Mouse (Mus musculus): ENCODE data around the gene Tnrc6c. TPM values are rescaled to one million over a fixed set of nuclear protein-coding genes. Genes with fewer than 3 reads are reported as not detected.

Tnrc6c gene
- polyA plus RNA-seq, 1 experiment = 14.6 TPM

DNA sequence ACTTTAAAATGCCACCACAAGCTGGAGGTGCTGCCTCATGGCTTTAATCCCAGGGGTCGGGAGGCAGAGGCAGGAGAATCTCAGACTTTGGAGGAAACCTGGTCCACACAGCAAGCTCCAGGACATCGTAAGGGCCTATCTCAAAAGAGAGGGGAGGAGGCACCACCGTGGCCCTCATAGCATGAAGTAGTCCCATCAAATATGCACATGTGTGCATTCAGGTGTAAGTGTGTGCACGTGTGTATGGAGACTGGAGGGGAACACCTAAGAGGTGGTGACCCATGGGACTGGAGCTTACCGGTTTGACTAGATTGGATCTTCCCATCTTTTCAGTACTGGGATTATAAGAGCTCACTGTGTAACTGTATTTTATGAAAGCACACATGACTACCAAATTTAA, 74.2 kb downstream of the Tnrc6c start:
- 90% methylated on average over 5 of the region's 5 CpGs for WGBS

DNA sequence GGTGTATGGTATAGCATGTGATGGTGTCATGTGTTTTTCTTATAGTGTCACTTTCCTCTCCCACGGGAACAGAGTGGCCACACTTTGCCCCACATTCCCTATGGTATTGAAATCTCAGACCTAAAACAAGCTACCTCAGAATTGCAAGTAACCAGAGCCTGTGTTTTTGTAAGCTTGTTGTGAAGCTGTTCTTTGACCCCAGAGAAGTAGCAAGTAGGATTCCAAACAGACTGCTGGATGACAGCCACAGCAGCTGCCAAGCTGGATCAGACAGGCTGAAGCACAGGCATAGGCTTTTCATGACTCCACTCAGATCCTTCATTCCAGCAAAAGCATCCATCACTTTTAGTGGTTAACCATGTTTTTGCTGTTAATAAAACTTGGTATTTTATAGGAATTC, 74.8 kb downstream of the Tnrc6c start:
- H3K4me1 ChIP-seq (ENCODE audit: control insufficient read depth, insufficient read depth, insufficient read length, low read length) = peaks cover 3% of the 10 kb centered on the region; the same call in 1 of the 2 replicates
- TF ChIP-seq POLR2A (IDR thresholded peaks at IDR 0.05; ENCODE audit: low read depth, low read length) = no peak
- TF ChIP-seq CTCF (IDR thresholded peaks at IDR 0.05; ENCODE audit: extremely low read depth, insufficient read length, insufficient replicate concordance, low read depth, low read length) = no peak
- no peaks in the 10 kb centered on the region for H3K27me3 ChIP-seq (ENCODE audit: control insufficient read depth, insufficient read depth, low read length)
- H3K36me3 ChIP-seq (ENCODE audit: control insufficient read depth, insufficient read depth, low read length) = peaks cover 8% of the 10 kb centered on the region; the same call in 1 of the 2 replicates
- WGBS = 26% methylated on average over 1 of the region's 1 CpGs
- no peak overlapping the region for H3K27ac ChIP-seq (ENCODE audit: insufficient read depth, low read depth, low read length)
- H3K4me3 ChIP-seq (ENCODE audit: low read depth, low read length) = no peak overlapping the region

More for the DNA sequence above, 74.2 kb downstream of the Tnrc6c start:
- Histone ChIP-seq H3K4me3 (ENCODE audit: low read depth, low read length) (no peak overlapping the region), H3K4me1 (ENCODE audit: control insufficient read depth, insufficient read depth, insufficient read length, low read length) (peaks cover 3% of the 10 kb centered on the region; the same call in 1 of the 2 replicates), H3K36me3 (ENCODE audit: control insufficient read depth, insufficient read depth, low read length) (peaks cover 5% of the 10 kb centered on the region; the same call in 1 of the 2 replicates), H3K27me3 (ENCODE audit: control insufficient read depth, insufficient read depth, low read length) (no peaks in the 10 kb centered on the region), H3K27ac (ENCODE audit: insufficient read depth, low read depth, low read length) (no peak overlapping the region)
- TF ChIP-seq POLR2A (IDR thresholded peaks at IDR 0.05; ENCODE audit: low read depth, low read length) (no peak), CTCF (IDR thresholded peaks at IDR 0.05; ENCODE audit: extremely low read depth, insufficient read length, insufficient replicate concordance, low read depth, low read length) (no peak)

DNA sequence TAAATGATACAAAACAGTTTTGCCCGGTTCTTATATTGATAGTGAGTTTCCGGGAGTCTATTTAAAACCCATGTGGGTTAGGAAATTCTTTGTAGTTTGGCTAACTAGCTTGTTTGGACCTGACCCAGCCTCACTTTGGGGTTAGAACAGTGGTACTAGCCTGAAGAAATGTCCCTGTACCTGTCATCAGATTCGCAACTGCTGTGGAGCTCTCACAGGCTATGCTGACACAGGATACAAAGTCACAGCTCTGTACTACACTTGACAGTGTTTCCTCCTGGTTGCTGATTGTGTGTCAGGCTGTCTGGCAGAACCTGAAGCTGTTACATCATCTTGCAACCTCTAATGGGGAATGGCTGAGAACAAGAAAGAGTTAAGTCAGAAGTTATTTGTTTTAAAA, 75.3 kb downstream of the Tnrc6c start:
- H3K4me1 ChIP-seq (ENCODE audit: control insufficient read depth, insufficient read depth, insufficient read length, low read length) = peaks cover 3% of the 10 kb centered on the region; the same call in 1 of the 2 replicates

DNA sequence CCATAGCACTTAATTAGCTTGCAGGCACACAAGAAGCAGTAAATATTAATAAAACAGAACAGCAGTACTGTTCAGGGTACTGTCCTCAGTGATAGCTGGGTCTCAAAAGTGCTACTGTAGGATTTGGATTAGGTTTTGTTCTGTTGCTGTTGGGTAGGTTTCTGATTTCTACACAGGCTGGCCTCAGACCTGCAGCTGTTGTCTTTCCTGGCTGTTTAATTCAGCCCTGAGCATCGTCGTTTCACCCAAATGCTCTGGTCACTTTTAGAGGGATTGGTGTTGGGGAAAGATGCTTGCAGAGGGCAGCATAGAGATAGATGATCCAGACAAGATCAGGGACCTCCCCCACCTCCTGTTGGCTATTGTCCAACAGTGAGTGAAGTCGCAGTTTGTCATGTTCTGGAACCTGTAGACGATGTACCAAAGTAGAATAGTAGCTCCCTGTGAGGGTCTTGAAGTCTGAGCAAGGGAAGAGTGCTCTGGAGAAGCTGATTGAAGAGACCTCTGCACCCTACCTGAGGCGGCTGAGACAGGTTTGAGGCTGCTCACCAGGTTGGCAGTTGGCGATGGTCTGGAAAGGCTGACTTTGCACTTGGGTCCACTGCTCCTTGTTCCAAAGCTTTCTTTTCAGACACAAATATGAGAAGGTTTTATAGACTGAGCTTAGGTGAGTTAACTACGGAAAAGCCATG, 75.9 kb downstream of the Tnrc6c start:
- Histone ChIP-seq H3K36me3 (ENCODE audit: control insufficient read depth, insufficient read depth, low read length) (peaks cover 8% of the 10 kb centered on the region; the same call in 1 of the 2 replicates), H3K4me3 (ENCODE audit: low read depth, low read length) (no peak overlapping the region), H3K4me1 (ENCODE audit: control insufficient read depth, insufficient read depth, insufficient read length, low read length) (peaks cover 3% of the 10 kb centered on the region; the same call in 1 of the 2 replicates), H3K27ac (ENCODE audit: insufficient read depth, low read depth, low read length) (no peak overlapping the region), H3K27me3 (ENCODE audit: control insufficient read depth, insufficient read depth, low read length) (no peaks in the 10 kb centered on the region)
- WGBS = 86% methylated on average over 7 of the region's 7 CpGs
- TF ChIP-seq POLR2A (IDR thresholded peaks at IDR 0.05; ENCODE audit: low read depth, low read length) (no peak), CTCF (IDR thresholded peaks at IDR 0.05; ENCODE audit: extremely low read depth, insufficient read length, insufficient replicate concordance, low read depth, low read length) (no peak)

More for the DNA sequence above, 75.3 kb downstream of the Tnrc6c start:
- no peak overlapping the region for H3K27ac ChIP-seq (ENCODE audit: insufficient read depth, low read depth, low read length)
- H3K27me3 ChIP-seq (ENCODE audit: control insufficient read depth, insufficient read depth, low read length) = no peaks in the 10 kb centered on the region
- peaks cover 8% of the 10 kb centered on the region; the same call in 1 of the 2 replicates for H3K36me3 ChIP-seq (ENCODE audit: control insufficient read depth, insufficient read depth, low read length)
- WGBS = 76% methylated on average over 3 of the region's 3 CpGs
- no peak overlapping the region for H3K4me3 ChIP-seq (ENCODE audit: low read depth, low read length)
- no peak for TF ChIP-seq POLR2A (IDR thresholded peaks at IDR 0.05; ENCODE audit: low read depth, low read length)
- TF ChIP-seq CTCF (IDR thresholded peaks at IDR 0.05; ENCODE audit: extremely low read depth, insufficient read length, insufficient replicate concordance, low read depth, low read length) = no peak

DNA sequence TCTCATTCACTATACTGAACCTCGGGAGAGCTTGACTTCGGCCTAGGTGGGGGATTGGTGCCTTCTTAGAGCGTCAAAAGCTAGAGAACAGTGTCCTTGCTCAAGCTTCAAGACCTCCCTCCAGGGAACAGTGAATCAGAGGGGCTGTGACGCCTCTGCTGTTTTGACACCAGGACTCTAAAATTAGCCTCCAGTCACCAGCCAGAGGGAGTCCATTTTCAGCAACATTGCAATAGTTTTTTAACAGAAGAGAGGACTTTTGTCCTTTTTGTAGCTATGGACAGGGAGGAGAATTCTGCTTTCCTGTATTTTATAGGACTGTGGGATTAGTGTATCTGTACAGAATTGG, 76.4 kb downstream of the Tnrc6c start:
- TF ChIP-seq POLR2A (IDR thresholded peaks at IDR 0.05; ENCODE audit: low read depth, low read length) (no peak), CTCF (IDR thresholded peaks at IDR 0.05; ENCODE audit: extremely low read depth, insufficient read length, insufficient replicate concordance, low read depth, low read length) (no peak)
- no peak overlapping the region for H3K4me3 ChIP-seq (ENCODE audit: low read depth, low read length)
- peaks cover 8% of the 10 kb centered on the region; the same call in 1 of the 2 replicates for H3K36me3 ChIP-seq (ENCODE audit: control insufficient read depth, insufficient read depth, low read length)
- WGBS = 91% methylated on average over 4 of the region's 4 CpGs
- no peaks in the 10 kb centered on the region for H3K27me3 ChIP-seq (ENCODE audit: control insufficient read depth, insufficient read depth, low read length)
- peaks cover 3% of the 10 kb centered on the region; the same call in 1 of the 2 replicates for H3K4me1 ChIP-seq (ENCODE audit: control insufficient read depth, insufficient read depth, insufficient read length, low read length)
- no peak overlapping the region for H3K27ac ChIP-seq (ENCODE audit: insufficient read depth, low read depth, low read length)

DNA sequence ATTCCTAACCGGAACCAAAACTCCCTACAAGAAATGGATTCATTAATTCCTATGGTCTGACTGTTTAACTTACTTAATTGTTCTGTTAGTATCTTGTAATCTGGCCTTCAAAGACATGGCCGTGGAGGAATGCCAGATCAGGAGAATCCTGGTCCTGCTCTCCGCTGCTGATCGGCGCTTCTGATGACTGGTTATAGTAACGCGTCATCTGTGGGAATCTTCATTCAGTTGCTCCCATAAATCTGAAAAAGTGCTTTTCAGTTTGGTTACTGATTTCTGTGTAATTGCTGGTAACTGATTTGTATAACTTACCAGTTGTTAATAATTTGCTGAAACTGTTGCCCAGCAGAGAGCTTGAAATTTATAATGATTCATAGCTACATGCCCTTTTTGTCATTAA, 77.4 kb downstream of the Tnrc6c start:
- no peak for TF ChIP-seq POLR2A (IDR thresholded peaks at IDR 0.05; ENCODE audit: low read depth, low read length)
- H3K27ac ChIP-seq (ENCODE audit: insufficient read depth, low read depth, low read length) = no peak overlapping the region
- WGBS = 88% methylated on average over 7 of the region's 7 CpGs
- H3K4me3 ChIP-seq (ENCODE audit: low read depth, low read length) = no peak overlapping the region
- H3K36me3 ChIP-seq (ENCODE audit: control insufficient read depth, insufficient read depth, low read length) = peaks cover 14% of the 10 kb centered on the region
- peaks cover 5% of the 10 kb centered on the region; the same call in 1 of the 2 replicates for H3K4me1 ChIP-seq (ENCODE audit: control insufficient read depth, insufficient read depth, insufficient read length, low read length)
- H3K27me3 ChIP-seq (ENCODE audit: control insufficient read depth, insufficient read depth, low read length) = no peaks in the 10 kb centered on the region

DNA sequence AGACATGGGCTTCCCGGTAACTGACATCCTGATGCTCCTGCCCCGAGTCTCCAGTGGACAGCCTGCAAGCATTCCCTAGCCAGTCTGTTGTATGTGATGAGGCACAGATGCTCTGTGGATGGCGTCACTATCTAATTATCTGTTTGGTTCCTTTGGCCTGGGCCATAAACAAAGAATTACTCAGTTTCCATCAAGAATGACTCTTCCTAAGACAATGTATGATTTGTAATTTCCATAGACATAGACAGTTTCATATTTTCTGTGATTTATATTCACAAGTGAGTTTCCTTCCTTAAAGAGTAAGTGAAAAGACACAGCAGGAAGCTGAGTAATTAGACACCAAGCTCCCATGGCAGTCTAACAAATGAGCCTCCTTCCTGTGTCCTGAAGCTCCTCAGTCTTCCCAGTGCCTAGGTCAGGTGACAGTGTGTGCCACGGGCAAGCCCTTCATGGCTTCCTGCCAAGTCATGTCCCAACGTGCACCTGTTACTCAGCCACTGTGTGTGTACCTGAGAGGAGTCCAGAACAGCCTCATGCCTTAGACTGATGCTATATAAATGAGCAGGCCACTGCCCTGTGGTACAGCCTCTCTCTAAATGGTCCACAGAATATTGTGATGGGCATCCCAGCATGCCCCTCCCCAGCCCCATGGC, 82.1 kb downstream of the Tnrc6c start:
- WGBS = 51% methylated on average over 5 of the region's 5 CpGs
- Histone ChIP-seq H3K27ac (ENCODE audit: insufficient read depth, low read depth, low read length) (no peak overlapping the region), H3K4me1 (ENCODE audit: control insufficient read depth, insufficient read depth, insufficient read length, low read length) (peaks cover 3% of the 10 kb centered on the region; the same call in 1 of the 2 replicates), H3K4me3 (ENCODE audit: low read depth, low read length) (no peak overlapping the region), H3K36me3 (ENCODE audit: control insufficient read depth, insufficient read depth, low read length) (peaks cover 42% of the 10 kb centered on the region), H3K27me3 (ENCODE audit: control insufficient read depth, insufficient read depth, low read length) (no peaks in the 10 kb centered on the region)
- TF ChIP-seq POLR2A (IDR thresholded peaks at IDR 0.05; ENCODE audit: low read depth, low read length) (no peak), CTCF (IDR thresholded peaks at IDR 0.05; ENCODE audit: extremely low read depth, insufficient read length, insufficient replicate concordance, low read depth, low read length) (no peak)

All from small intestine, adult 2 months (tissue).